Mouse (Mus musculus): ENCODE data around the gene Fam155a. TPM values are rescaled to one million over a fixed set of nuclear protein-coding genes. Genes with fewer than 3 reads are reported as not detected.

Gene Fam155a
- polyA plus RNA-seq, 1 experiment from 2014 or later = 7.1 TPM

GRCm38 (mm10) chr8:9638162-9638561, 132.8 kb downstream of the Fam155a start:
- Histone ChIP-seq H3K9ac (ENCODE audit: low read depth, low read length) (no peak overlapping the region), H3K27ac (ENCODE audit: low read depth, low read length) (no peak overlapping the region), H3K36me3 (ENCODE audit: control insufficient read depth, insufficient read depth, low read length) (no peaks in the 10 kb centered on the region), H3K9me3 (ENCODE audit: control insufficient read depth, low read length) (no peaks in the 10 kb centered on the region), H3K4me2 (replicated peaks; ENCODE audit: low read depth, low read length) (no peak overlapping the region), H3K27me3 (ENCODE audit: control insufficient read depth, insufficient read depth, low read length) (no peaks in the 10 kb centered on the region), H3K4me1 (replicated peaks; ENCODE audit: control insufficient read depth, insufficient read depth, low read length) (no peaks in the 10 kb centered on the region), H3K4me3 (ENCODE audit: low read depth, low read length) (no peak overlapping the region)
- 85% methylated on average over 2 of the region's 2 CpGs for whole genome bisulfite sequencing
- ATAC-seq (ENCODE audit: low FRiP score) (no peak), DNase-seq (ENCODE audit: low spot score) (no peak)

- no peaks in the 10 kb centered on the region for H3K4me1 ChIP-seq (replicated peaks; ENCODE audit: control insufficient read depth, insufficient read depth, low read length)
- no peaks in the 10 kb centered on the region for H3K36me3 ChIP-seq (ENCODE audit: control insufficient read depth, insufficient read depth, low read length)
- no peaks in the 10 kb centered on the region for H3K27me3 ChIP-seq (ENCODE audit: control insufficient read depth, insufficient read depth, low read length)
- DNase-seq (ENCODE audit: low spot score) (peak; percentile 17), ATAC-seq (ENCODE audit: low FRiP score) (no peak)
- no peak overlapping the region for H3K4me2 ChIP-seq (replicated peaks; ENCODE audit: low read depth, low read length)
- no peaks in the 10 kb centered on the region for H3K9me3 ChIP-seq (ENCODE audit: control insufficient read depth, low read length)
- no peak overlapping the region for H3K4me3 ChIP-seq (ENCODE audit: low read depth, low read length)
- H3K27ac ChIP-seq (ENCODE audit: low read depth, low read length) = no peak overlapping the region
- 77% methylated on average over 5 of the region's 5 CpGs for WGBS
- no peak overlapping the region for H3K9ac ChIP-seq (ENCODE audit: low read depth, low read length)
Measured at GRCm38 (mm10) chr8:9635240-9635639, 135.7 kb downstream of the Fam155a start.

GRCm38 (mm10) chr8:9607086-9607701, 163.8 kb downstream of the Fam155a start:
- WGBS = 85% methylated on average over 6 of the region's 6 CpGs
- Histone ChIP-seq H3K4me1 (replicated peaks; ENCODE audit: control insufficient read depth, insufficient read depth, low read length) (no peaks in the 10 kb centered on the region), H3K9ac (ENCODE audit: low read depth, low read length) (no peak overlapping the region), H3K4me2 (replicated peaks; ENCODE audit: low read depth, low read length) (no peak overlapping the region), H3K4me3 (ENCODE audit: low read depth, low read length) (no peak overlapping the region), H3K36me3 (ENCODE audit: control insufficient read depth, insufficient read depth, low read length) (no peaks in the 10 kb centered on the region), H3K27ac (ENCODE audit: low read depth, low read length) (no peak overlapping the region), H3K27me3 (ENCODE audit: control insufficient read depth, insufficient read depth, low read length) (no peaks in the 10 kb centered on the region), H3K9me3 (ENCODE audit: control insufficient read depth, low read length) (no peaks in the 10 kb centered on the region)
- DNase-seq (ENCODE audit: low spot score) (no peak), ATAC-seq (ENCODE audit: low FRiP score) (no peak)

GRCm38 (mm10) chr8:9596003-9596402, 175.0 kb downstream of the Fam155a start:
- H3K9me3 ChIP-seq (ENCODE audit: control insufficient read depth, low read length) = no peaks in the 10 kb centered on the region
- no peaks in the 10 kb centered on the region for H3K36me3 ChIP-seq (ENCODE audit: control insufficient read depth, insufficient read depth, low read length)
- no peak overlapping the region for H3K4me3 ChIP-seq (ENCODE audit: low read depth, low read length)
- no peak overlapping the region for H3K9ac ChIP-seq (ENCODE audit: low read depth, low read length)
- no peaks in the 10 kb centered on the region for H3K27me3 ChIP-seq (ENCODE audit: control insufficient read depth, insufficient read depth, low read length)
- DNase-seq (ENCODE audit: low spot score) (no peak), ATAC-seq (ENCODE audit: low FRiP score) (no peak)
- no peak overlapping the region for H3K27ac ChIP-seq (ENCODE audit: low read depth, low read length)
- no peaks in the 10 kb centered on the region for H3K4me1 ChIP-seq (replicated peaks; ENCODE audit: control insufficient read depth, insufficient read depth, low read length)
- 61% methylated on average over 3 of the region's 3 CpGs for WGBS
- H3K4me2 ChIP-seq (replicated peaks; ENCODE audit: low read depth, low read length) = no peak overlapping the region

GRCm38 (mm10) chr8:9581836-9582235, 189.1 kb downstream of the Fam155a start:
- H3K9ac ChIP-seq (ENCODE audit: low read depth, low read length) = no peak overlapping the region
- H3K4me2 ChIP-seq (replicated peaks; ENCODE audit: low read depth, low read length) = no peak overlapping the region
- H3K27ac ChIP-seq (ENCODE audit: low read depth, low read length) = no peak overlapping the region
- H3K4me3 ChIP-seq (ENCODE audit: low read depth, low read length) = no peak overlapping the region
- ATAC-seq (ENCODE audit: low FRiP score) (no peak), DNase-seq (ENCODE audit: low spot score) (no peak)
- no peaks in the 10 kb centered on the region for H3K9me3 ChIP-seq (ENCODE audit: control insufficient read depth, low read length)
- no peaks in the 10 kb centered on the region for H3K4me1 ChIP-seq (replicated peaks; ENCODE audit: control insufficient read depth, insufficient read depth, low read length)
- H3K27me3 ChIP-seq (ENCODE audit: control insufficient read depth, insufficient read depth, low read length) = no peaks in the 10 kb centered on the region
- 73% methylated on average over 6 of the region's 6 CpGs for WGBS
- H3K36me3 ChIP-seq (ENCODE audit: control insufficient read depth, insufficient read depth, low read length) = no peaks in the 10 kb centered on the region

GRCm38 (mm10) chr8:9580192-9580591, 190.8 kb downstream of the Fam155a start:
- ATAC-seq (ENCODE audit: low FRiP score) (no peak), DNase-seq (ENCODE audit: low spot score) (peak; percentile 52)
- Histone ChIP-seq H3K27me3 (ENCODE audit: control insufficient read depth, insufficient read depth, low read length) (no peaks in the 10 kb centered on the region), H3K9ac (ENCODE audit: low read depth, low read length) (no peak overlapping the region), H3K27ac (ENCODE audit: low read depth, low read length) (no peak overlapping the region), H3K4me1 (replicated peaks; ENCODE audit: control insufficient read depth, insufficient read depth, low read length) (no peaks in the 10 kb centered on the region), H3K9me3 (ENCODE audit: control insufficient read depth, low read length) (no peaks in the 10 kb centered on the region), H3K36me3 (ENCODE audit: control insufficient read depth, insufficient read depth, low read length) (no peaks in the 10 kb centered on the region), H3K4me2 (replicated peaks; ENCODE audit: low read depth, low read length) (no peak overlapping the region), H3K4me3 (ENCODE audit: low read depth, low read length) (no peak overlapping the region)
- WGBS = 22% methylated on average over 3 of the region's 3 CpGs

GRCm38 (mm10) chr8:9571977-9572376, 199.0 kb downstream of the Fam155a start:
- Histone ChIP-seq H3K4me3 (ENCODE audit: low read depth, low read length) (no peak overlapping the region), H3K36me3 (ENCODE audit: control insufficient read depth, insufficient read depth, low read length) (no peaks in the 10 kb centered on the region), H3K9me3 (ENCODE audit: control insufficient read depth, low read length) (no peaks in the 10 kb centered on the region), H3K27me3 (ENCODE audit: control insufficient read depth, insufficient read depth, low read length) (no peaks in the 10 kb centered on the region), H3K4me1 (replicated peaks; ENCODE audit: control insufficient read depth, insufficient read depth, low read length) (no peaks in the 10 kb centered on the region), H3K9ac (ENCODE audit: low read depth, low read length) (no peak overlapping the region), H3K27ac (ENCODE audit: low read depth, low read length) (no peak overlapping the region), H3K4me2 (replicated peaks; ENCODE audit: low read depth, low read length) (no peak overlapping the region)
- WGBS = 82% methylated on average over 2 of the region's 2 CpGs
- DNase-seq (ENCODE audit: low spot score) = no peak
- ATAC-seq (ENCODE audit: low FRiP score) = no peak

- Histone ChIP-seq H3K9ac (ENCODE audit: low read depth, low read length) (no peak overlapping the region), H3K27me3 (ENCODE audit: control insufficient read depth, insufficient read depth, low read length) (no peaks in the 10 kb centered on the region), H3K4me1 (replicated peaks; ENCODE audit: control insufficient read depth, insufficient read depth, low read length) (no peaks in the 10 kb centered on the region), H3K9me3 (ENCODE audit: control insufficient read depth, low read length) (no peaks in the 10 kb centered on the region), H3K27ac (ENCODE audit: low read depth, low read length) (no peak overlapping the region), H3K36me3 (ENCODE audit: control insufficient read depth, insufficient read depth, low read length) (no peaks in the 10 kb centered on the region), H3K4me2 (replicated peaks; ENCODE audit: low read depth, low read length) (no peak overlapping the region), H3K4me3 (ENCODE audit: low read depth, low read length) (no peak overlapping the region)
- WGBS = 89% methylated on average over 4 of the region's 4 CpGs
- ATAC-seq (ENCODE audit: low FRiP score) (no peak), DNase-seq (ENCODE audit: low spot score) (no peak)
Measured at GRCm38 (mm10) chr8:9569516-9570170, 201.3 kb downstream of the Fam155a start.

GRCm38 (mm10) chr8:9549199-9549598, 221.8 kb downstream of the Fam155a start:
- Histone ChIP-seq H3K9me3 (ENCODE audit: control insufficient read depth, low read length) (no peaks in the 10 kb centered on the region), H3K4me1 (replicated peaks; ENCODE audit: control insufficient read depth, insufficient read depth, low read length) (no peaks in the 10 kb centered on the region), H3K4me3 (ENCODE audit: low read depth, low read length) (no peak overlapping the region), H3K27me3 (ENCODE audit: control insufficient read depth, insufficient read depth, low read length) (no peaks in the 10 kb centered on the region), H3K9ac (ENCODE audit: low read depth, low read length) (no peak overlapping the region), H3K36me3 (ENCODE audit: control insufficient read depth, insufficient read depth, low read length) (no peaks in the 10 kb centered on the region), H3K27ac (ENCODE audit: low read depth, low read length) (no peak overlapping the region), H3K4me2 (replicated peaks; ENCODE audit: low read depth, low read length) (no peak overlapping the region)
- no peak for DNase-seq (ENCODE audit: low spot score)
- 96% methylated on average over 3 of the region's 3 CpGs for WGBS
- no peak for ATAC-seq (ENCODE audit: low FRiP score)
